Mouse (Mus musculus) forebrain, embryonic 10.5 days (tissue): ENCODE measurements around the gene Camsap3. TPM values are rescaled to one million over a fixed set of nuclear protein-coding genes. Genes with fewer than 3 reads are reported as not detected.
A peak's percentile ranks its signal among the peaks of the same experiment; 100 is the strongest.

Experiments used
- DNase-seq: peaks from one replicate; pipeline ENCODE4 v3.0.0-alpha.2; 2017; ENCODE audit warnings: low spot score; ENCODE audit errors: extremely low spot score
- H3K27ac ChIP-seq: fragments of 300-500 bp; sonication (generic); 2 replicates; pipeline ENCODE4 v1.5.1; 2016; ENCODE audit warnings: mild to moderate bottlenecking
- H3K27me3 ChIP-seq: fragments of 300-500 bp; sonication (generic); 2 replicates; pipeline ENCODE4 v1.6.1; 2016; ENCODE audit warnings: mild to moderate bottlenecking; ENCODE audit not compliant: poor library complexity, severe bottlenecking
- H3K36me3 ChIP-seq: fragments of 300-500 bp; sonication (generic); replicated peaks from 2 replicates; pipeline ENCODE4 v1.6.1; 2016; ENCODE audit warnings: mild to moderate bottlenecking, moderate library complexity
- H3K4me1 ChIP-seq: fragments of 300-500 bp; sonication (generic); 2 replicates; pipeline ENCODE4 v1.6.1; 2016
- H3K4me3 ChIP-seq: fragments of 300-500 bp; sonication (generic); 2 replicates; pipeline ENCODE4 v1.5.1; 2016; ENCODE audit warnings: mild to moderate bottlenecking, moderate library complexity
- H3K9me3 ChIP-seq: fragments of 300-500 bp; sonication (generic); 2 replicates; pipeline ENCODE4 v1.6.1; 2016; ENCODE audit warnings: mild to moderate bottlenecking, moderate library complexity
- WGBS: fragments of 180-500 bp; shearing (Covaris S2); methylation state at CpG from one replicate; pipeline ENCODE4 v1.1.7; 2016; 5-methylcytosine and 5-hydroxymethylcytosine counted together
- polyA plus RNA-seq: library from polyadenylated mRNA; unstranded; fragments of >200 nt; fragmentation: Nextera tagmentation; extraction: Ambion mirVana; gene quantifications from 2 replicates; pipeline ENCODE4 v1.2.1, GENCODE M21; 2016

The Camsap3 gene
- 11.6 and 12.7 TPM in 2 replicates for polyA plus RNA-seq

DNA sequence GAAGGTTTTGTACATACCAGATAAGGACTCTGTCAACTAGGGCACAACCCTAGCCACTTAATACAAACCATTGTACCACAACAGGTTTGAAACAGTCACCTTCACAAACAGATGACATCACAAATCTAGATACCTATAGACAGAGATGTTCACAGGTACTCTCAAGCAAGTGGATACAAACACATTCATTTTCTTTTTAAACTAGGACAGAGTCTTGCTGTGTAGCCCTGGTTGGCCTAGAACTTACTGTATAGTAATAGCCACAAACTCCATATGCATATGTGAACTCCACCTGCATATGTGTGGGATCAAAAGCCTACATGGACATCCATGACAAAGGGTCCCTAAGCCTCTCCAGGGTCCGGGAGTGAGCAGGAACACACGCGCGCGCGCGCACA is at the start of gene Camsap3:
Gene Camsap3, plus strand, starts transcription at position 301 of the 398 bp plus-strand sequence.
- Histone ChIP-seq H3K4me1 (peaks cover 18% of the 10 kb centered on the region), H3K27ac (peak within 1 kb of the TSS; percentile 90), H3K27me3 (peaks cover 33% of the 10 kb centered on the region), H3K4me3 (peak within 1 kb of the TSS; percentile 96), H3K9me3 (no peaks in the 10 kb centered on the region), H3K36me3 (no peaks in the 10 kb centered on the region)
- 16% methylated on average over 7 of the region's 7 CpGs for WGBS
- DNase-seq = no peak

DNA sequence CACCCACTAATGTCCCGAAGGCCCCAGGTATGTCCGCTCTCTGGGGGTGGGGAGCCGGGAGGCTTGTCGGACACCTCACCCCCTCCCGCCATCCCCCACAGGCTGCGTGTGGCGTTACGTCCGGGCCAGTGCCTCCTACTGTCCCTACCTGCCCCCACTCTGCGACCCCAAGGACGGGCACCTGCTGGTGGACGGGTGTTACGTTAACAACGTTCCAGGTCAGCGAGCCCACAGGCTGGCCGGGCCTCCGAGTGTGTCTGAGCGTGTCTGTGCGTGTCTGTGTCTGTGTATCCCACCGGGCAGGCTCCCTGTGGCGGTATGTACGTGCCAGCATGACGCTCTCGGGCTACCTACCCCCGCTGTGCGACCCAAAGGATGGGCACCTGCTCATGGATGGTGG is 49.4 kb upstream of the Camsap3 start:
- H3K36me3 ChIP-seq = peaks cover 57% of the 10 kb centered on the region
- WGBS = 96% methylated on average over 26 of the region's 26 CpGs
- no peaks in the 10 kb centered on the region for H3K9me3 ChIP-seq
- H3K27me3 ChIP-seq = no peaks in the 10 kb centered on the region
- no peak overlapping the region for H3K4me3 ChIP-seq
- DNase-seq = no peak
- no peaks in the 10 kb centered on the region for H3K4me1 ChIP-seq
- H3K27ac ChIP-seq = no peak overlapping the region

DNA sequence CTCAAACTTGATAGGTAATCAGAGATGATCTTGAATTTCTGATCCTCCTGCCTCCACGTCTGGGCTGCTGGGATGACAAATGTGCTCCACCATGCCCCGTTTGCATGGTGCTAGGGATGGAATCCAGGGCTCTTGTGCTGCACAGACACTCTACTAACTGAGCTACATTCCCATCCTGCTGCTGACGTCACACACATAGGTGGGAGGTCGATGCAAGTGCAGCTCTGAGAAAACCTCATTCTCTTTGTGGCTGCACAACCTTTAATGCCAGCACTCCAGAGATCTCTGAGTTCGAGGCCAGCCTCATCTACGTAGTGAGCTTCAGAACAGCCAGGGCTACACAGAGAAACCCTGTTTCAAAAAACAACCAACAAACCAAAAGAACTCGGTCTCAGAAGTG is 47.9 kb upstream of the Camsap3 start:
- WGBS = 84% methylated on average over 7 of the region's 7 CpGs
- no peaks in the 10 kb centered on the region for H3K27me3 ChIP-seq
- no peaks in the 10 kb centered on the region for H3K9me3 ChIP-seq
- peaks cover 72% of the 10 kb centered on the region for H3K36me3 ChIP-seq
- no peak overlapping the region for H3K27ac ChIP-seq
- no peak for DNase-seq
- no peaks in the 10 kb centered on the region for H3K4me1 ChIP-seq
- H3K4me3 ChIP-seq = no peak overlapping the region

DNA sequence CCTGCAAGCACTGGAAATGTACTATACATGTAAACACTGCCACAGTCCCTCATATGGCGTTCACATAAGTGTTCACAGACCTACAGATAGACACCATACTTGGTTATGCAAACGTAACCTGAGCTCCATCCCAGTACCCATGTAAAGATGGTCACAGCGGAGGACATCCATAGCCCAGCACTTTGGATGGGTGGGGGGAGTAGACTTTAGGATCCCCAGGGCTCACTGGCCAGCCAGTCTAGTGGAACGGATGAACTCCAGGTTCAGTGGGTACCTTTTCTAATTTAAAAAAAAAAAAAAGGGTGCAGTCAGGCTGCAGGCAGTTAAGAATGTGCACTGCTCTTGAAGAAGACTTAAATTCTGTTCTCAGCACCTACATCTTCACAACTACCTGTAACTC is 47.0 kb upstream of the Camsap3 start:
- 91% methylated on average over 4 of the region's 4 CpGs for WGBS
- H3K9me3 ChIP-seq = no peaks in the 10 kb centered on the region
- no peaks in the 10 kb centered on the region for H3K27me3 ChIP-seq
- no peak overlapping the region for H3K4me3 ChIP-seq
- H3K4me1 ChIP-seq = no peaks in the 10 kb centered on the region
- H3K36me3 ChIP-seq = peaks cover 81% of the 10 kb centered on the region
- no peak for DNase-seq
- H3K27ac ChIP-seq = no peak overlapping the region

DNA sequence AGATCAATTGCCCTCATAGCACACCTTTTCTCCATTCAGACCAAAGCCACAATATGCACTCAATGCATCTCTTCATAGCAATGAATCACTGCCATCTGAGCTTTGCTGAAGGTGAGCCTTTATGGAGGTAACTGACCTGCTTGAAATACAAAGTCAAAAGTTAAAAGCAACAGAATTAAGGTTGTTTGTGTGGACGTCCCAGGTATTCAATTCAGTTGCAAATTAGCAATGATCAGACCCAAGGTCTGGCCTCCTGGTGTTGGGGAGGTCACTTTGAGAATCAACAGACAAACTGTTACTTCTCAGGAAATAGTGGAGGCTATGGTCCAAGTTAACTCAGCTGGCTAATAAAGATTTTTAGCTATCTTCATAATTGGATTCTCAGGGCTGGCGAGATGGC is 40.6 kb upstream of the Camsap3 start:
- Histone ChIP-seq H3K36me3 (peaks cover 39% of the 10 kb centered on the region), H3K4me3 (no peak overlapping the region), H3K4me1 (no peaks in the 10 kb centered on the region), H3K27ac (no peak overlapping the region), H3K27me3 (no peaks in the 10 kb centered on the region), H3K9me3 (no peaks in the 10 kb centered on the region)
- WGBS = 88% methylated on average over 2 of the region's 2 CpGs
- no peak for DNase-seq

DNA sequence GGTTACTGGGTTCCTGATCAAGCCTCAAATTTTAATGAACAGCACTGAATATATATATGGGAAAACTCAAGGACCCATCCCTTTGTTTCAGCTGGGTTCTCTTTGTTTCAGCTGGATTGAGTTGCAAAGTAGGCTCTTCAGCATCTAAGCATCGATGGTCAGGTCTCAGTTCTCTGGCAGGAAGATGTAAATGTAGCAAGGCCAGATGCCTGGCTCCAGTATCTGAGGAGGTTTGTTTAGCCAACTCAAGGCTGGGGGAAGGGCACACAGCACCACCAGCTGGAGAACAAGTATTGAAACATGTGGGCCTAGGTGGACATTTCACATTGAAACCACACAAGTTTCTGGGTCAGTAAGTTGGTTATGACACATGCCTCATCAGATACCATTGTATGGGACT is 34.9 kb upstream of the Camsap3 start:
- Histone ChIP-seq H3K27me3 (no peaks in the 10 kb centered on the region), H3K4me3 (no peak overlapping the region)
- WGBS = 87% methylated on average over 1 of the region's 1 CpGs

DNA sequence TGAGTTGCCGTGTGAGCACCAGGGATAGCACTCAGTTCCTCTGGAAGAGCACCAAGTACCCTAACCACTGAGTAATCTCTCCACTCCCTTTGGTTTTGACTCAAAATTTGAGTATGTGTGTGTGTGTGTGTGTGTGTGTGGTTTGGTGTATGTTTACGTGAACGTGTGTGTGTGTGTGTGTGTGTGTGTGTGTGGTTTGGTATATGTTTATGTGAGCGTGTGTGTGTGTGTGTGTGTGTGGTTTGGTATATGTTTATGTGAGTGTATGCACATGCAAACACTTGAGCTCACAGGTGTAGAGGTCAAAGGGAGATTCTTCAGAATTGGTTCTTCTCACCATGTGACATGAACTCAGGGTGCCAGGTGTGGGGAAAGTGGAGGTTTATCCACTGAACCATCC is 31.0 kb upstream of the Camsap3 start:
- Histone ChIP-seq H3K4me3 (no peak overlapping the region), H3K4me1 (no peaks in the 10 kb centered on the region), H3K27ac (no peak overlapping the region), H3K9me3 (no peaks in the 10 kb centered on the region), H3K27me3 (no peaks in the 10 kb centered on the region), H3K36me3 (no peaks in the 10 kb centered on the region)
- peak; percentile 31 for DNase-seq
- WGBS = 57% methylated on average over 4 of the region's 4 CpGs

More for the DNA sequence above, 34.9 kb upstream of the Camsap3 start:
- DNase-seq = no peak
- H3K27ac ChIP-seq = no peak overlapping the region
- H3K36me3 ChIP-seq = no peaks in the 10 kb centered on the region
- no peaks in the 10 kb centered on the region for H3K4me1 ChIP-seq
- no peaks in the 10 kb centered on the region for H3K9me3 ChIP-seq

DNA sequence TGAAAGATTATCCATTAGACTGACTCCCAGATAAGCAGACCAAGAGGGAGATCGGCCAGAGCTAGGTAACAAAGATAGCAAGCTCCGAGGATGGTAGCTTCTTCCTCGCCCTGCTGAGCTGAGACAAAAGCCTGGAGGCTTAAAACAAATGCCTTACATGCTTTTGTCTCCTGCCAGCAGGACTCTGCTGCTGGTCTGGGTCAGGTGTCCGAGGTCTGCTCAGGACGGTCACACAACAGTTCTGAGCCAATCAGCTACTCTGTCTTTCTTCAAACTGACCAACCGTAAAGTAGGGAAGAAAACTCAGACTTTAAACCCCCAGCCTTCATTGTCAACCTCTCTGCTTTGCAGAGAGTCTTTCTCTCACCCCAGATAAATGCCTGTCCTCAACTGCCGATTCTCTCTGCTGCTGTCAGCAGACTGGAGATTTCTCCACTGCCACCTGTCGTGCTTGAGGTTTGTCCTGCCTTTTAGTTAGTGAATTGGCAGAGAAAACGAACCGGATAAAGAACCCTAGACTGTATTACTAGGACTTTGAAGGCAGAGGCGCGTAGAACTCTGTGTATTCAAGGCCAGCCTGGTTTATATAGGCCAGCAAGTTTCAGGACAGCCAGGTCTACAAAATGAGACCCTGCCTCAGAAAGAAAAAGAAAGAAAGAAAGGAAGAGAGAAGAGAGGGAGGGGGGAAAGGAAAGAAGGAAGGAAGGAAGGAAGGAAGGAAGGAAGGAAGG is 19.3 kb upstream of the Camsap3 start, which contains the start of gene C330021F23Rik:
Gene C330021F23Rik, plus strand, starts transcription at position 350 of the 731 bp plus-strand sequence.
- WGBS = 2% methylated on average over 12 of the region's 12 CpGs
- Histone ChIP-seq H3K27ac (peak within 1 kb of the TSS; percentile 91), H3K27me3 (no peaks in the 10 kb centered on the region), H3K36me3 (peaks cover 5% of the 10 kb centered on the region), H3K9me3 (no peaks in the 10 kb centered on the region), H3K4me3 (peak within 1 kb of the TSS; percentile 55), H3K4me1 (peaks cover 27% of the 10 kb centered on the region)
- DNase-seq = peak; percentile 61

DNA sequence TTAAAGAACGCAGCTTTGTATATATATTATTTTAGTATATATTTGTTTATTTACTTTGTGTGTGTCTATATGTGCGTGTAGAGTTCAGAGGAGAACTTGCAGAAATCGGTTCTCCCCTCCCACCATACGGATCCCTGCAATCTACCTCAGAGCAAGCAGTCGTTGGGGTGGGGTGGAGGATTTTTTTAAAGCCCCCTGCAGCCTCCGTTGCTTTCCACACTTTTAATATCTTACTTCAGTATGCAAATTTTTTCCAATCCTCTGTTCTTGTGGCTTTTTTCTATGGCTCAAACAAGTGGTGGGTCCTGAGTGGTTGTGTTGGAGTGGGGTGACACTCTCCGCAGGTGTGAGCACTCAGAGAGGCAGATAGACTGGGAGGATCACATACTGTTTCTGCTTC is 18.7 kb upstream of the Camsap3 start:
- H3K9me3 ChIP-seq = no peaks in the 10 kb centered on the region
- H3K27me3 ChIP-seq = no peaks in the 10 kb centered on the region
- H3K36me3 ChIP-seq = peaks cover 5% of the 10 kb centered on the region
- H3K4me3 ChIP-seq = peak overlapping the region; percentile 55
- peaks cover 27% of the 10 kb centered on the region for H3K4me1 ChIP-seq
- 6% methylated on average over 7 of the region's 7 CpGs for WGBS
- peak overlapping the region; percentile 91 for H3K27ac ChIP-seq
- no peak for DNase-seq

DNA sequence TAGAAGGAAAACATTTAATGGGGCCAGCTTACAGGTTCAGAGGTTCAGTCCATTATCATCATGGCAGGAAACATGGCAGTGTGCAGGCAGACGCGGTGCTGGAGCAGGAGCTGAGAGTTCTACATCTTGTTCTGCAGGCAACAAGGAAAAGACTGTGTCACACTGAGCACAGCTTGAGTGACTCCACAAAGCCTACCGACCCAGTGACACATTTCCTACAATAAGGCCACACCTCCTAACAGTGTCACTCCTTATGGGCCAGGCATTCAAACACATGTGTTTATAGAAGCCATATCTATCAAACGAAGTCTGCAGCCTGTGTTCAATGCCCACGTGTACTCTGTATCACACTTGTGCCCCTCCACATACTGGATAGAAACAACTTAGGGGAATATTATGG is 17.3 kb upstream of the Camsap3 start:
- DNase-seq = no peak
- 93% methylated on average over 5 of the region's 5 CpGs for WGBS
- no peaks in the 10 kb centered on the region for H3K27me3 ChIP-seq
- H3K4me3 ChIP-seq = peak overlapping the region; percentile 55; the same call in 1 of the 2 replicates
- no peak overlapping the region for H3K27ac ChIP-seq
- H3K4me1 ChIP-seq = peaks cover 27% of the 10 kb centered on the region
- no peaks in the 10 kb centered on the region for H3K9me3 ChIP-seq
- H3K36me3 ChIP-seq = peaks cover 5% of the 10 kb centered on the region

DNA sequence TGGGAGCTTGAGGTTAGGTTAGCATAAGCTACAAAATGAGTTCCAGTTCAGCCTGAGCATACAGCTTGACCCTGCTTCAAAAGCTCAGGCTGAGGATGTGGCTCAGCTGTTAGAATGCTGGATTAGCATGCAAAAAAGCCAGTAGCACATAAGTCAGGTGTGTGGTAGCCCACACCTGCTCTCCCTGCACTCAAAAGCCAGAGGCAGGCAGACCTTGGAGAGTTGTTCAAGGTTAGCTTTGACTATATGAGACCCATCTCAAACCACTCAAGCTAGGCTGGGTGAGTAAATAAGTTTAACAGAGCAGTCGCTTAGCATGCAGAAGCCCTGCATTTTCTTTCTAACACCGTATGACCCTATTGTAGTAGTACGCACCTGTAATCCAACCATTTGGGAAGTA is 12.5 kb upstream of the Camsap3 start:
- no peak for DNase-seq
- WGBS = 95% methylated on average over 3 of the region's 3 CpGs
- peaks cover 3% of the 10 kb centered on the region for H3K36me3 ChIP-seq
- H3K27ac ChIP-seq = no peak overlapping the region
- H3K4me3 ChIP-seq = no peak overlapping the region
- no peaks in the 10 kb centered on the region; the same call in 1 of the 2 replicates for H3K4me1 ChIP-seq
- no peaks in the 10 kb centered on the region for H3K9me3 ChIP-seq
- no peaks in the 10 kb centered on the region for H3K27me3 ChIP-seq

DNA sequence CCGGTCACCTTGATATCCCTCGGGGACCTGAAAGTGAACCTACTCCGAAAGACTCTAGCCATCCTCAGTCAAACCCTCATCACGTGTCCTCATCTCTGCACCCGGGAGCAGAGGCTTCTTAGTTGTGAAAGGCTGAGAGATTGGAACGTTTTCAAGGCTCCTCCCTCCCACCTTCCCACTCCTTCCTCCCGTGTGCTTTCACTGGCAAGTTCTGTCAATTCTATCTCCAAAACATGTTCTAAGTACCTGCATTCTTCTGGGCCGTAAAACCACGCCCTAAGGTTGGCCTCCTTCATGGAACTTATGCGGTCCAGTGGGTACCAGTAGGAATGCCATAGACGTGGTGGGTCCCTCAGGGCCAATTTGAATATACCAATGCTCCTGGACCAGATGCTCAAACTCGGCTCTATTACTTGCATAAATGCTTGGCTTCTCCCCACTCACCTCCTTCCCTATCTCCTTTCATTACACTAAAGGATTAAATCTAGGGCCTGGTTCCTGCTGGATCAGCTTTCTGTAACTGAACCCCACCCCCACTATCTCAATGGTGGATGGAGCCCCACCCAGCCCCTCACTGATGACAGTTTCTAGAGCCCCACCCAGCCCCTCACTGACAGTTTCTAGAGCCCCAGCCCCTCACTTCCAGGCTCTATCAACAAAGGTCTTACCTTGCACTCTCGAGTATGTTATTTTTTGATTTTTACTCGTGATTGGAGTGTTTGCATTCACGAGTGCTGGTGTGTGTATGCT is 10.7 kb upstream of the Camsap3 start:
- no peaks in the 10 kb centered on the region for H3K4me1 ChIP-seq
- WGBS = 82% methylated on average over 15 of the region's 15 CpGs
- H3K27ac ChIP-seq = no peak overlapping the region
- no peak for DNase-seq
- no peak overlapping the region for H3K4me3 ChIP-seq
- H3K36me3 ChIP-seq = no peaks in the 10 kb centered on the region
- H3K9me3 ChIP-seq = no peaks in the 10 kb centered on the region
- no peaks in the 10 kb centered on the region for H3K27me3 ChIP-seq
